7 mouse cellular contexts compared by ENCODE assay signal in genomic region chr7:143466099-143466677, GRCm38 (mm10). TPM values are rescaled to one million over a fixed set of nuclear protein-coding genes. Genes with fewer than 3 reads are reported as not detected.
DNase-seq lines count a peak whose midpoint lies in the region; ATAC-seq lines count a peak whose summit lies in the region.

No protein-coding gene starts in this region.

- H3K4me3 ChIP-seq in intestine, embryonic 15.5 days (replicated peaks), result no peak overlapping the region
- no peak overlapping the region for H3K4me3 ChIP-seq in limb, embryonic 11.5 days (ENCODE audit: low read depth, low read length)
- no peak overlapping the region for H3K4me3 ChIP-seq in midbrain, embryonic 14.5 days (replicated peaks; ENCODE audit: low read depth, low read length)

- DNase-seq in adipocyte (ENCODE audit: low spot score), result peak; percentile 63
- DNase-seq in cerebellum, postnatal 4 days (ENCODE audit: low spot score in 2 of 2), result peak; percentile 90 to 94
- DNase-seq in gastrocnemius, postnatal 25 days, result peak; percentile 60
- peak; percentile 95 for DNase-seq in limb, embryonic 11.5 days (ENCODE audit: low spot score)
- DNase-seq in midbrain, embryonic 14.5 days, result peak; percentile 91
- DNase-seq in spleen, adult 18-20 months, result peak; percentile 32 to 74

- WGBS in intestine, embryonic 15.5 days, result 39% methylated on average over 14 of the region's 14 CpGs
- 26% methylated on average over 14 of the region's 14 CpGs for WGBS in limb, embryonic 11.5 days
- WGBS in midbrain, embryonic 14.5 days, result 37% methylated on average over 14 of the region's 14 CpGs

- no peaks in the 10 kb centered on the region for H3K9me3 ChIP-seq in intestine, embryonic 15.5 days
- H3K9me3 ChIP-seq in limb, embryonic 11.5 days (ENCODE audit: control insufficient read depth, low read length), result no peaks in the 10 kb centered on the region; the same call in none of the 2 replicates
- H3K9me3 ChIP-seq in midbrain, embryonic 14.5 days (ENCODE audit: control insufficient read depth, low read length), result no peaks in the 10 kb centered on the region

- ATAC-seq in intestine, embryonic 15.5 days, result 0 out of 2 replicates have a peak, but pooled peaks have one; percentile 15
- no peak for ATAC-seq in limb, embryonic 11.5 days (ENCODE audit: insufficient number of reproducible peaks, low FRiP score, low TSS enrichment, low read depth)
- ATAC-seq in midbrain, embryonic 14.5 days (ENCODE audit: low FRiP score, low TSS enrichment), result peak; percentile 38

- H3K4me1 ChIP-seq in intestine, embryonic 15.5 days (replicated peaks), result 0 out of 2 replicates have a peak, but pooled peaks cover 20% of the 10 kb centered on the region
- H3K4me1 ChIP-seq in limb, embryonic 11.5 days (ENCODE audit: control insufficient read depth, insufficient read depth, low read length), result peaks cover 29% of the 10 kb centered on the region
- peaks cover 14% of the 10 kb centered on the region for H3K4me1 ChIP-seq in midbrain, embryonic 14.5 days (ENCODE audit: control insufficient read depth, insufficient read depth, low read length)

- no peak overlapping the region for H3K4me2 ChIP-seq in intestine, embryonic 15.5 days (replicated peaks)
- no peak overlapping the region for H3K4me2 ChIP-seq in limb, embryonic 11.5 days (ENCODE audit: low read depth, severe bottlenecking)
- no peak overlapping the region for H3K4me2 ChIP-seq in midbrain, embryonic 14.5 days (ENCODE audit: low read length)

- H3K27me3 ChIP-seq in intestine, embryonic 15.5 days (replicated peaks), result no peaks in the 10 kb centered on the region; the same call in 1 of the 2 replicates
- no peaks in the 10 kb centered on the region for H3K27me3 ChIP-seq in limb, embryonic 11.5 days (ENCODE audit: control insufficient read depth, insufficient read depth, low read length)
- peaks cover 7% of the 10 kb centered on the region; the same call in 1 of the 2 replicates for H3K27me3 ChIP-seq in midbrain, embryonic 14.5 days (ENCODE audit: control insufficient read depth, insufficient read depth, low read length)

- no peak overlapping the region for H3K27ac ChIP-seq in intestine, embryonic 15.5 days
- H3K27ac ChIP-seq in limb, embryonic 11.5 days (replicated peaks; ENCODE audit: low read depth, low read length), result no peak overlapping the region
- no peak overlapping the region for H3K27ac ChIP-seq in midbrain, embryonic 14.5 days (replicated peaks; ENCODE audit: low read depth, low read length)

- H3K9ac ChIP-seq in intestine, embryonic 15.5 days, result no peak overlapping the region
- H3K9ac ChIP-seq in limb, embryonic 11.5 days (ENCODE audit: low read length), result no peak overlapping the region
- H3K9ac ChIP-seq in midbrain, embryonic 14.5 days (replicated peaks; ENCODE audit: low read length), result no peak overlapping the region

- H3K36me3 ChIP-seq in intestine, embryonic 15.5 days, result no peaks in the 10 kb centered on the region
- no peaks in the 10 kb centered on the region for H3K36me3 ChIP-seq in limb, embryonic 11.5 days (ENCODE audit: control insufficient read depth, insufficient read depth, low read length)
- no peaks in the 10 kb centered on the region for H3K36me3 ChIP-seq in midbrain, embryonic 14.5 days (ENCODE audit: control insufficient read depth, insufficient read depth, low read length)

RNA-seq across cellular contexts. Expression of gene Cdkn1c, which starts 5.3 kb away (rescaled TPM):
- total RNA-seq in gastrocnemius, postnatal 25 days (2021), result 100 to 1,000 TPM in 1 of 2 experiments, 10 to 100 TPM in 1; 95.8 to 152 TPM
- 672 and 702 TPM in 2 replicates for polyA plus RNA-seq in intestine, embryonic 15.5 days (2015; fragmentation: Nextera tagmentation; extraction: Ambion mirVana)
- 1,044 and 1,081 TPM in 2 replicates for polyA plus RNA-seq in limb, embryonic 11.5 days (2014; fragmentation: Nextera tagmentation; extraction: Ambion mirVana)
- polyA plus RNA-seq in midbrain, embryonic 14.5 days (2014; fragmentation: Nextera tagmentation; extraction: Ambion mirVana), result 271 and 417 TPM in 2 replicates

RNA-seq across cellular contexts. Expression of gene Slc22a18, which starts 7.3 kb away (rescaled TPM):
- total RNA-seq in gastrocnemius, postnatal 25 days (2021), result under 1 TPM in 1 of 2 experiments, not detected in 1; 0.29 TPM
- polyA plus RNA-seq in intestine, embryonic 15.5 days (2015; fragmentation: Nextera tagmentation; extraction: Ambion mirVana), result 11.4 and 13.4 TPM in 2 replicates
- 0.96 and 0.97 TPM in 2 replicates for polyA plus RNA-seq in limb, embryonic 11.5 days (2014; fragmentation: Nextera tagmentation; extraction: Ambion mirVana)
- polyA plus RNA-seq in midbrain, embryonic 14.5 days (2014; fragmentation: Nextera tagmentation; extraction: Ambion mirVana), result 0.20 and 0.78 TPM in 2 replicates

RNA-seq across cellular contexts. Expression of gene Phlda2, which starts 36.8 kb away (rescaled TPM):
- total RNA-seq in gastrocnemius, postnatal 25 days (2021), result not detected
- polyA plus RNA-seq in intestine, embryonic 15.5 days (2015; fragmentation: Nextera tagmentation; extraction: Ambion mirVana), result 13.6 and 17.7 TPM in 2 replicates
- polyA plus RNA-seq in limb, embryonic 11.5 days (2014; fragmentation: Nextera tagmentation; extraction: Ambion mirVana), result 7.5 and 9.6 TPM in 2 replicates
- polyA plus RNA-seq in midbrain, embryonic 14.5 days (2014; fragmentation: Nextera tagmentation; extraction: Ambion mirVana), result 0.45 TPM in 1 of 2 replicates, not detected in the other
